Mouse (Mus musculus) hindbrain, embryonic 16.5 days (tissue): ENCODE measurements at regions not wholly inside any gene's neighbourhood (a gene's known extent, or its start where the extent isn't known, plus 50 kb on each side); places are given as distances from the start of the nearest gene placed in this dataset.

Source experiments
- ATAC-seq: fragments of 200-750 bp; cut with Nextera tagmentation; 2 replicates; pipeline ENCODE4 v1.8.0; 2017; ENCODE audit warnings: moderate TSS enrichment, moderate library complexity
- H3K27ac ChIP-seq: fragments of 300-500 bp; sonication (generic); 2 replicates; pipeline ENCODE4 v1.5.1; 2014; ENCODE audit warnings: low read depth, mild to moderate bottlenecking, control low read depth, low read length, moderate library complexity
- H3K27me3 ChIP-seq: fragments of 300-500 bp; sonication (generic); replicated peaks from 2 replicates; pipeline ENCODE4 v1.6.1; 2014; ENCODE audit warnings: low read length; ENCODE audit not compliant: control insufficient read depth, insufficient read depth
- H3K36me3 ChIP-seq: fragments of 300-500 bp; sonication (generic); 2 replicates; pipeline ENCODE4 v1.6.1; 2014; ENCODE audit warnings: mild to moderate bottlenecking, low read length, moderate library complexity, mixed read lengths; ENCODE audit not compliant: control insufficient read depth, insufficient read depth
- H3K4me1 ChIP-seq: fragments of 300-500 bp; sonication (generic); 2 replicates; pipeline ENCODE4 v1.6.1; 2014; ENCODE audit warnings: low read depth, low read length; ENCODE audit not compliant: control insufficient read depth, insufficient read depth
- H3K4me2 ChIP-seq: fragments of 300-500 bp; sonication (generic); 2 replicates; pipeline ENCODE4 v1.6.1; 2014; ENCODE audit warnings: mild to moderate bottlenecking, low read length, control low read depth, moderate library complexity
- H3K4me3 ChIP-seq: fragments of 300-500 bp; sonication (generic); 2 replicates; pipeline ENCODE4 v1.5.1; 2014; ENCODE audit warnings: mild to moderate bottlenecking, low read length, control low read depth, moderate library complexity
- H3K9ac ChIP-seq: fragments of 300-500 bp; sonication (generic); 2 replicates; pipeline ENCODE4 v1.6.1; 2014; ENCODE audit warnings: low read depth, mild to moderate bottlenecking, control low read depth, low read length, moderate library complexity
- H3K9me3 ChIP-seq: fragments of 300-500 bp; sonication (generic); 2 replicates; pipeline ENCODE4 v1.6.1; 2014; ENCODE audit warnings: mild to moderate bottlenecking, low read length, moderate library complexity; ENCODE audit not compliant: control insufficient read depth
- WGBS: fragments of 180-500 bp; shearing (Covaris S2); extraction: QIAGEN DNeasy Blood & Tissue Kit; methylation state at CpG from one replicate; pipeline ENCODE4 v1.1.7; 2014; 5-methylcytosine and 5-hydroxymethylcytosine counted together

GRCm38 (mm10) chr8:30251797-30252196 is 2804.3 kb downstream of the Poteg start:
- WGBS, result 92% methylated on average over 3 of the region's 3 CpGs

GRCm38 (mm10) chr8:30269949-30270910 is 2822.8 kb downstream of the Poteg start:
- no peaks in the 10 kb centered on the region for H3K9me3 ChIP-seq
- no peak overlapping the region for H3K4me3 ChIP-seq
- H3K36me3 ChIP-seq, result no peaks in the 10 kb centered on the region
- WGBS, result 77% methylated on average over 6 of the region's 6 CpGs
- H3K27ac ChIP-seq, result no peak overlapping the region
- no peaks in the 10 kb centered on the region for H3K4me1 ChIP-seq
- no peaks in the 10 kb centered on the region for H3K27me3 ChIP-seq
- ATAC-seq, result no peak
- no peak overlapping the region for H3K4me2 ChIP-seq
- H3K9ac ChIP-seq, result no peak overlapping the region

More at GRCm38 (mm10) chr8:30251797-30252196, 2804.3 kb downstream of the Poteg start:
- no peaks in the 10 kb centered on the region for H3K4me1 ChIP-seq
- no peak overlapping the region for H3K27ac ChIP-seq
- H3K4me2 ChIP-seq, result no peak overlapping the region
- no peaks in the 10 kb centered on the region for H3K9me3 ChIP-seq
- no peak overlapping the region for H3K4me3 ChIP-seq
- ATAC-seq, result no peak
- no peaks in the 10 kb centered on the region for H3K36me3 ChIP-seq
- H3K27me3 ChIP-seq, result no peaks in the 10 kb centered on the region
- no peak overlapping the region for H3K9ac ChIP-seq

GRCm38 (mm10) chr8:30289169-30289568 is 2841.7 kb downstream of the Poteg start:
- H3K27me3 ChIP-seq, result no peaks in the 10 kb centered on the region
- no peaks in the 10 kb centered on the region for H3K9me3 ChIP-seq
- WGBS, result 27% methylated on average over 4 of the region's 4 CpGs

GRCm38 (mm10) chr8:30331201-30331600 is 2883.7 kb downstream of the Poteg start:
- H3K4me3 ChIP-seq, result no peak overlapping the region
- ATAC-seq, result no peak
- H3K27me3 ChIP-seq, result no peaks in the 10 kb centered on the region
- no peak overlapping the region for H3K4me2 ChIP-seq
- no peaks in the 10 kb centered on the region for H3K4me1 ChIP-seq
- H3K9ac ChIP-seq, result no peak overlapping the region
- H3K27ac ChIP-seq, result no peak overlapping the region
- H3K36me3 ChIP-seq, result no peaks in the 10 kb centered on the region
- H3K9me3 ChIP-seq, result no peaks in the 10 kb centered on the region

More at GRCm38 (mm10) chr8:30289169-30289568, 2841.7 kb downstream of the Poteg start:
- H3K4me3 ChIP-seq, result no peak overlapping the region
- no peak overlapping the region for H3K27ac ChIP-seq
- H3K9ac ChIP-seq, result no peak overlapping the region
- no peak overlapping the region for H3K4me2 ChIP-seq
- H3K4me1 ChIP-seq, result no peaks in the 10 kb centered on the region
- no peak for ATAC-seq
- no peaks in the 10 kb centered on the region for H3K36me3 ChIP-seq

- H3K9ac ChIP-seq, result no peak overlapping the region
- no peak for ATAC-seq
- H3K27ac ChIP-seq, result no peak overlapping the region
- no peaks in the 10 kb centered on the region for H3K27me3 ChIP-seq
- no peaks in the 10 kb centered on the region for H3K4me1 ChIP-seq
- no peak overlapping the region for H3K4me3 ChIP-seq
- no peak overlapping the region for H3K4me2 ChIP-seq
- WGBS, result 58% methylated on average over 3 of the region's 3 CpGs
- no peaks in the 10 kb centered on the region for H3K36me3 ChIP-seq
- no peaks in the 10 kb centered on the region for H3K9me3 ChIP-seq
Measured at GRCm38 (mm10) chr8:30333352-30333751, 2885.9 kb downstream of the Poteg start.

- Histone ChIP-seq H3K9ac (no peak overlapping the region), H3K27ac (no peak overlapping the region), H3K4me2 (no peak overlapping the region), H3K36me3 (no peaks in the 10 kb centered on the region), H3K4me3 (no peak overlapping the region), H3K27me3 (no peaks in the 10 kb centered on the region), H3K9me3 (no peaks in the 10 kb centered on the region), H3K4me1 (no peaks in the 10 kb centered on the region)
- no peak for ATAC-seq
- 82% methylated on average over 1 of the region's 1 CpGs for WGBS
Measured at GRCm38 (mm10) chr8:30359464-30359863, 2912.0 kb downstream of the Poteg start.

GRCm38 (mm10) chr8:30365721-30366120 is 2918.3 kb downstream of the Poteg start:
- no peak for ATAC-seq

GRCm38 (mm10) chr8:30391936-30392335 is 2944.5 kb downstream of the Poteg start:
- 72% methylated on average over 2 of the region's 2 CpGs for WGBS
- Histone ChIP-seq H3K27me3 (no peaks in the 10 kb centered on the region), H3K4me2 (no peak overlapping the region), H3K4me3 (no peak overlapping the region), H3K9me3 (no peaks in the 10 kb centered on the region), H3K36me3 (no peaks in the 10 kb centered on the region), H3K4me1 (no peaks in the 10 kb centered on the region), H3K9ac (no peak overlapping the region), H3K27ac (no peak overlapping the region)
- ATAC-seq, result no peak

More at GRCm38 (mm10) chr8:30365721-30366120, 2918.3 kb downstream of the Poteg start:
- Histone ChIP-seq H3K36me3 (no peaks in the 10 kb centered on the region), H3K4me2 (no peak overlapping the region), H3K9me3 (no peaks in the 10 kb centered on the region), H3K4me1 (no peaks in the 10 kb centered on the region), H3K4me3 (no peak overlapping the region), H3K9ac (no peak overlapping the region), H3K27me3 (no peaks in the 10 kb centered on the region), H3K27ac (no peak overlapping the region)
- 81% methylated on average over 2 of the region's 2 CpGs for WGBS

- WGBS, result 55% methylated on average over 2 of the region's 2 CpGs
- Histone ChIP-seq H3K4me2 (no peak overlapping the region), H3K36me3 (no peaks in the 10 kb centered on the region), H3K9me3 (no peaks in the 10 kb centered on the region), H3K9ac (no peak overlapping the region), H3K4me3 (no peak overlapping the region), H3K27me3 (no peaks in the 10 kb centered on the region), H3K27ac (no peak overlapping the region), H3K4me1 (no peaks in the 10 kb centered on the region)
- no peak for ATAC-seq
Measured at GRCm38 (mm10) chr8:30439423-30439822, 2989.1 kb upstream of the 5930422O12Rik start.
